Mouse (Mus musculus) kidney, embryonic 14.5 days (tissue): ENCODE measurements around the gene Chil1. TPM values are rescaled to one million over a fixed set of nuclear protein-coding genes. Genes with fewer than 3 reads are reported as not detected.
A peak's percentile ranks its signal among the peaks of the same experiment; 100 is the strongest.

Source experiments
- ATAC-seq: fragments of 200-750 bp; cut with Nextera tagmentation; 2 replicates; pipeline ENCODE4 v1.8.0; 2017; ENCODE audit warnings: moderate number of reproducible peaks, mild to moderate bottlenecking, moderate TSS enrichment, moderate library complexity; ENCODE audit not compliant: low FRiP score, low TSS enrichment
- H3K27ac ChIP-seq: fragments of 300-500 bp; sonication (generic); 2 replicates; pipeline ENCODE4 v1.5.1; 2014; ENCODE audit warnings: low read depth, mild to moderate bottlenecking, low read length, moderate library complexity, mixed read lengths
- H3K27me3 ChIP-seq: fragments of 300-500 bp; sonication (generic); 2 replicates; pipeline ENCODE4 v1.6.1; 2014; ENCODE audit warnings: mild to moderate bottlenecking, low read length; ENCODE audit not compliant: control insufficient read depth, insufficient read depth
- H3K36me3 ChIP-seq: fragments of 300-500 bp; sonication (generic); 2 replicates; pipeline ENCODE4 v1.6.1; 2014; ENCODE audit warnings: low read length, mixed read lengths; ENCODE audit not compliant: control insufficient read depth, insufficient read depth
- H3K4me1 ChIP-seq: fragments of 300-500 bp; sonication (generic); 2 replicates; pipeline ENCODE4 v1.6.1; 2014; ENCODE audit warnings: low read length, mixed read lengths; ENCODE audit not compliant: control insufficient read depth, insufficient read depth
- H3K4me2 ChIP-seq: fragments of 300-500 bp; sonication (generic); replicated peaks from 2 replicates; pipeline ENCODE4 v1.6.1; 2014; ENCODE audit warnings: low read depth, mild to moderate bottlenecking, low read length
- H3K4me3 ChIP-seq: fragments of 300-500 bp; sonication (generic); 2 replicates; pipeline ENCODE4 v1.5.1; 2014; ENCODE audit warnings: mild to moderate bottlenecking, low read length
- H3K9ac ChIP-seq: fragments of 300-500 bp; sonication (generic); 2 replicates; pipeline ENCODE4 v1.6.1; 2014; ENCODE audit warnings: low read depth, mild to moderate bottlenecking, low read length, moderate library complexity
- H3K9me3 ChIP-seq: fragments of 300-500 bp; sonication (generic); 2 replicates; pipeline ENCODE4 v1.6.1; 2016; ENCODE audit warnings: low read length; ENCODE audit not compliant: control insufficient read depth
- WGBS: fragments of 180-500 bp; shearing (Covaris S2); extraction: QIAGEN DNeasy Blood & Tissue Kit; methylation state at CpG from one replicate; pipeline ENCODE4 v1.1.7; 2014; 5-methylcytosine and 5-hydroxymethylcytosine counted together
- polyA plus RNA-seq: library from polyadenylated mRNA; unstranded; fragments of >200 nt; fragmentation: Nextera tagmentation; extraction: Ambion mirVana; gene quantifications from 2 replicates; pipeline ENCODE4 v1.2.1, GENCODE M21; 2014

Gene Chil1
- polyA plus RNA-seq, 1 experiment from 2014 or later, result 1.6 TPM

- Histone ChIP-seq H3K4me2 (no peak overlapping the region), H3K27me3 (no peaks in the 10 kb centered on the region; the same call in 1 of the 2 replicates), H3K9ac (no peak overlapping the region), H3K9me3 (no peaks in the 10 kb centered on the region), H3K27ac (no peak overlapping the region), H3K4me1 (peaks cover 31% of the 10 kb centered on the region), H3K4me3 (no peak overlapping the region), H3K36me3 (no peaks in the 10 kb centered on the region)
- WGBS, result 76% methylated on average over 5 of the region's 5 CpGs
- no peak for ATAC-seq
Observed at GRCm38 (mm10) chr1:134191192-134191591, 9.2 kb downstream of the Chil1 start.

- H3K4me3 ChIP-seq, result no peak overlapping the region
- WGBS, result 43% methylated on average over 4 of the region's 4 CpGs
- ATAC-seq, result no peak
Observed at GRCm38 (mm10) chr1:134192024-134192423, 10.0 kb downstream of the Chil1 start.

DNA sequence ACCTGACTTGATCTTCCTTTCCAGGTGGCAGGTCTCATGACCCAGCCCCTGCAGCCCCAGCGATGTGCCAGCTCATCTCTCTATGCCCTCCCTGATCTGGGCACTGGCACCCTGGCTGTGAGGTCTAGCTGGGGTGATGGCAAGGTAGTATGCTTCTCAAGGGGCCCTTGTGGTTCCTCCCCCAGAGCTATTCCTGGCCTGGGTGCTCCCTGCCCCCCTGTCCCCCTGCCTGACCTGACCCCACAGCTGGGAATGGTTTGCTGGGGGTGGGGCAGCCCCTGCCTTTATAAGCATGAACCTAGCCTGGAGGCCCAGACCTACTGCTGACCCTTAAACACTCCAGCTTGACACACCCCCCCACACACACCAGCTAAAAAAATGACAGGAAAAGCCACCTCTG lies 11.2 kb downstream of the Chil1 start, which contains the start of gene Mybph:
Mybph (plus strand) TSS at position 323 of the 400 bp plus-strand sequence.
- Histone ChIP-seq H3K9me3 (no peaks in the 10 kb centered on the region), H3K36me3 (no peaks in the 10 kb centered on the region), H3K27ac (no peak within 1 kb of the TSS), H3K9ac (no peak within 1 kb of the TSS), H3K4me2 (no peak within 1 kb of the TSS), H3K27me3 (no peaks in the 10 kb centered on the region; the same call in 1 of the 2 replicates), H3K4me1 (peaks cover 32% of the 10 kb centered on the region), H3K4me3 (no peak within 1 kb of the TSS)
- no peak for ATAC-seq
- WGBS, result 46% methylated on average over 1 of the region's 1 CpGs

More at GRCm38 (mm10) chr1:134192024-134192423, 10.0 kb downstream of the Chil1 start:
- H3K4me2 ChIP-seq, result no peak overlapping the region
- H3K36me3 ChIP-seq, result no peaks in the 10 kb centered on the region
- H3K27ac ChIP-seq, result no peak overlapping the region
- no peaks in the 10 kb centered on the region; the same call in 1 of the 2 replicates for H3K27me3 ChIP-seq
- no peaks in the 10 kb centered on the region for H3K9me3 ChIP-seq
- H3K9ac ChIP-seq, result no peak overlapping the region
- H3K4me1 ChIP-seq, result peaks cover 32% of the 10 kb centered on the region

- Histone ChIP-seq H3K9ac (no peak overlapping the region), H3K27me3 (no peaks in the 10 kb centered on the region; the same call in 1 of the 2 replicates), H3K4me3 (no peak overlapping the region), H3K9me3 (no peaks in the 10 kb centered on the region), H3K36me3 (no peaks in the 10 kb centered on the region), H3K27ac (no peak overlapping the region), H3K4me2 (no peak overlapping the region), H3K4me1 (peaks cover 32% of the 10 kb centered on the region)
- WGBS, result 41% methylated on average over 7 of the region's 7 CpGs
- ATAC-seq, result no peak
Observed at GRCm38 (mm10) chr1:134193674-134194197, 11.8 kb downstream of the Chil1 start.

- Histone ChIP-seq H3K27ac (no peak overlapping the region), H3K36me3 (no peaks in the 10 kb centered on the region), H3K4me2 (no peak overlapping the region), H3K27me3 (no peaks in the 10 kb centered on the region; the same call in 1 of the 2 replicates), H3K9me3 (no peaks in the 10 kb centered on the region), H3K4me1 (peaks cover 32% of the 10 kb centered on the region), H3K9ac (no peak overlapping the region), H3K4me3 (no peak overlapping the region)
- WGBS, result 58% methylated on average over 16 of the region's 16 CpGs
- ATAC-seq, result no peak
Observed at GRCm38 (mm10) chr1:134194298-134195022, 12.5 kb downstream of the Chil1 start.

DNA sequence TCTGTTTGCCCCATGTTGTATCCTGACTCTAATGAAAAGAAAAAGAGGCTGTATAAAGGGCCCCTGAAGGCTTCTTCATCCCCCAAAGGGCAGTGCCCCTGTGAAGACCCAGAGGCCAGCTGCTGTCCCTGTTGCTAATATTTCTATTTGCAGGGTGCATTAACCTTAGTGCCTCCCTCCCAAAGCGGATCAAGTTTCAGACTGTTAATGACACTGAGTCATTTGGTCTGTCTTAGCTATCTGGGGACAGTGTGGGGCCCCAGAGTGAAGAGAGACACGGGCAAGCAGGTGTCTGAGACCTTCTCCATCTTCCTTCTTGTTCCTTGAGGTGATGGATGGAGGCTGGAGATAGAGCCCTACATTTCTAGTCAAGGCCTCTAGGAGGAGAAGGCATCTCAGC lies 13.1 kb downstream of the Chil1 start:
- no peak overlapping the region for H3K27ac ChIP-seq
- no peaks in the 10 kb centered on the region for H3K9me3 ChIP-seq
- ATAC-seq, result peak; percentile 22; the same call in 1 of the 2 replicates
- 12% methylated on average over 2 of the region's 2 CpGs for WGBS
- no peaks in the 10 kb centered on the region for H3K36me3 ChIP-seq
- no peak overlapping the region for H3K9ac ChIP-seq
- H3K4me1 ChIP-seq, result peaks cover 32% of the 10 kb centered on the region
- H3K4me3 ChIP-seq, result no peak overlapping the region
- H3K27me3 ChIP-seq, result no peaks in the 10 kb centered on the region; the same call in 1 of the 2 replicates
- no peak overlapping the region for H3K4me2 ChIP-seq

GRCm38 (mm10) chr1:134195571-134195970 lies 13.6 kb downstream of the Chil1 start:
- Histone ChIP-seq H3K27ac (no peak overlapping the region), H3K27me3 (no peaks in the 10 kb centered on the region; the same call in 1 of the 2 replicates), H3K4me2 (no peak overlapping the region), H3K4me1 (peaks cover 32% of the 10 kb centered on the region), H3K36me3 (no peaks in the 10 kb centered on the region), H3K4me3 (no peak overlapping the region), H3K9ac (no peak overlapping the region), H3K9me3 (no peaks in the 10 kb centered on the region)
- WGBS, result 50% methylated on average over 3 of the region's 3 CpGs
- no peak for ATAC-seq

DNA sequence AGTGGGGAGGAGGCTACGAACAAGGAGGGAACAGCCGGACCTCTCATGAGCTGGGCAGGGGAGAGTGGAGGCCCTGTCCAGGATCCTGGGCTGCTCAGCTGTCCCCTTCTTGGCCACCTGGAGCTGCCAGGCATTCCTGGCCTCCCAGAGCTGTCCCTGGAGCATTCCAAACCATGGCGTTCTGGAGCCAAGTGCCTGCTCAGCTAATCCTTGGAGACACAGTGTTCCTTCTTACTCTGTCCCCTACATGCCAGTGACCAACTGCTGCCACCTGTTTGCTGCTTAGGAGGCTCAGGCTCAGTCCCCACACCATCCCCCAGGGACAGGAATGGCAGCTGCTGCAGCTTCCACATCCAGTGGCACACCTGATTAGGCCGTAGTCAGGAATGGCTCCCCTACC lies 14.0 kb downstream of the Chil1 start:
- Histone ChIP-seq H3K9ac (no peak overlapping the region), H3K9me3 (no peaks in the 10 kb centered on the region), H3K27me3 (no peaks in the 10 kb centered on the region; the same call in 1 of the 2 replicates), H3K4me3 (no peak overlapping the region), H3K27ac (no peak overlapping the region), H3K36me3 (no peaks in the 10 kb centered on the region), H3K4me2 (no peak overlapping the region), H3K4me1 (peaks cover 32% of the 10 kb centered on the region)
- ATAC-seq, result peak; percentile 21; the same call in 1 of the 2 replicates
- 38% methylated on average over 4 of the region's 4 CpGs for WGBS

- Histone ChIP-seq H3K4me2 (no peak overlapping the region), H3K27ac (no peak overlapping the region), H3K4me1 (peaks cover 32% of the 10 kb centered on the region), H3K27me3 (no peaks in the 10 kb centered on the region; the same call in 1 of the 2 replicates), H3K9me3 (no peaks in the 10 kb centered on the region), H3K36me3 (no peaks in the 10 kb centered on the region), H3K4me3 (no peak overlapping the region), H3K9ac (no peak overlapping the region)
- 74% methylated on average over 4 of the region's 4 CpGs for WGBS
- no peak for ATAC-seq
Observed at GRCm38 (mm10) chr1:134196386-134196785, 14.4 kb downstream of the Chil1 start.
